Comparison of ENCODE assay signal across 8 mouse cellular contexts in genomic region chr2:26091771-26092393, GRCm38 (mm10). TPM values are rescaled to one million over a fixed set of nuclear protein-coding genes. Genes with fewer than 3 reads are reported as not detected.
DNase-seq lines count a peak whose midpoint lies in the region; ATAC-seq lines count a peak whose summit lies in the region.

No protein-coding gene starts in this region.

- DNase-seq in adrenal gland, postnatal 10 days, result peak; percentile 34
- DNase-seq in adrenal gland, postnatal 4 days (ENCODE audit: low spot score in 2 of 2), result no peak
- DNase-seq in R1 (ENCODE audit: low read depth, low spot score), result peak; percentile 62
- peak; percentile 26 for DNase-seq in fat pad, adult 2 months (ENCODE audit: extremely low read depth, low read depth, low spot score)
- peak; percentile 71 for DNase-seq in hindbrain, embryonic 14.5 days (ENCODE audit: low spot score)
- DNase-seq in left cerebral cortex, postnatal 14 days (ENCODE audit: low spot score in 2 of 2), result peak; percentile 82 to 85
- DNase-seq in midbrain, embryonic 11.5 days (ENCODE audit: low spot score, missing footprints), result peak; percentile 94
- peak; percentile 19 for DNase-seq in yolk sac, embryonic 10.5 days (ENCODE audit: low spot score)

- no peaks in the 10 kb centered on the region for H3K27me3 ChIP-seq in hindbrain, embryonic 14.5 days (ENCODE audit: control insufficient read depth, insufficient read depth, low read length)
- peaks cover 13% of the 10 kb centered on the region for H3K27me3 ChIP-seq in midbrain, embryonic 11.5 days (ENCODE audit: control insufficient read depth, insufficient read depth, low read length)

- peak overlapping the region; percentile 75 for H3K4me3 ChIP-seq in hindbrain, embryonic 14.5 days (replicated peaks; ENCODE audit: low read length)
- H3K4me3 ChIP-seq in midbrain, embryonic 11.5 days (ENCODE audit: low read depth, low read length), result peak overlapping the region; percentile 71

- H3K9me3 ChIP-seq in hindbrain, embryonic 14.5 days (ENCODE audit: control insufficient read depth, low read length), result no peaks in the 10 kb centered on the region
- no peaks in the 10 kb centered on the region for H3K9me3 ChIP-seq in midbrain, embryonic 11.5 days (ENCODE audit: control insufficient read depth, low read length)

- under 1% methylated on average over 24 of the region's 24 CpGs for WGBS in hindbrain, embryonic 14.5 days
- WGBS in midbrain, embryonic 11.5 days, result 2% methylated on average over 24 of the region's 24 CpGs

- H3K4me2 ChIP-seq in hindbrain, embryonic 14.5 days (replicated peaks), result peak overlapping the region; percentile 80
- peak overlapping the region; percentile 94 for H3K4me2 ChIP-seq in midbrain, embryonic 11.5 days

- H3K36me3 ChIP-seq in hindbrain, embryonic 14.5 days (replicated peaks; ENCODE audit: control insufficient read depth, insufficient read depth), result 0 out of 2 replicates have a peak, but pooled peaks cover 4% of the 10 kb centered on the region
- H3K36me3 ChIP-seq in midbrain, embryonic 11.5 days (ENCODE audit: control insufficient read depth, insufficient read depth, low read length), result no peaks in the 10 kb centered on the region

- H3K4me1 ChIP-seq in hindbrain, embryonic 14.5 days (replicated peaks; ENCODE audit: control insufficient read depth, insufficient read depth, low read length), result peaks cover 21% of the 10 kb centered on the region
- H3K4me1 ChIP-seq in midbrain, embryonic 11.5 days (ENCODE audit: control insufficient read depth, insufficient read depth, low read length), result peaks cover 10% of the 10 kb centered on the region

- intact Hi-C loops in left cerebral cortex, postnatal 14 days (cut with DNase I), result loop anchor here (5.0 kb wide), 1 partner anchor 40 kb away; no protein-coding TSS in a partner anchor

- ATAC-seq in hindbrain, embryonic 14.5 days (ENCODE audit: low FRiP score), result peak; percentile 82
- peak; percentile 78 for ATAC-seq in midbrain, embryonic 11.5 days (ENCODE audit: low FRiP score)

- peak overlapping the region; percentile 96 for H3K9ac ChIP-seq in hindbrain, embryonic 14.5 days
- H3K9ac ChIP-seq in midbrain, embryonic 11.5 days (ENCODE audit: low read length), result peak overlapping the region; percentile 90

- peak overlapping the region; percentile 85 for H3K27ac ChIP-seq in hindbrain, embryonic 14.5 days
- H3K27ac ChIP-seq in midbrain, embryonic 11.5 days (ENCODE audit: low read depth, low read length), result no peak overlapping the region

RNA-seq across cellular contexts. Expression of gene Nacc2, which starts 31.1 kb away (rescaled TPM):
- 10 to 100 TPM; 19.9 to 31.0 TPM for total RNA-seq in adrenal gland, postnatal 10 days (2021)
- 10 to 100 TPM; 24.8 to 27.0 TPM for total RNA-seq in adrenal gland, postnatal 4 days (2021)
- 18.3 and 19.2 TPM in 2 replicates for polyA plus RNA-seq in hindbrain, embryonic 14.5 days (2014; fragmentation: Nextera tagmentation; extraction: Ambion mirVana)
- 10 to 100 TPM; 58.1 to 58.8 TPM for total RNA-seq in left cerebral cortex, postnatal 14 days (2021)
- polyA plus RNA-seq in midbrain, embryonic 11.5 days (2014; fragmentation: Nextera tagmentation; extraction: Ambion mirVana), result 4.0 and 4.5 TPM in 2 replicates

Comparison
In these comparisons a context has a peak if more than half of its experiments do, and no peak if none do; other contexts are left out.
1. DNase-seq: peak in adrenal gland, postnatal 10 days (single experiment), R1 (single experiment), fat pad, adult 2 months (single experiment), hindbrain, embryonic 14.5 days (single experiment), left cerebral cortex, postnatal 14 days (2 of 2), midbrain, embryonic 11.5 days (single experiment) and yolk sac, embryonic 10.5 days (single experiment); none in adrenal gland, postnatal 4 days (0 of 2).